Mouse (Mus musculus): Measurements from ENCODE around the gene Scd2. TPM values are rescaled to one million over a fixed set of nuclear protein-coding genes. Genes with fewer than 3 reads are reported as not detected.
"Not testable (repeated sequence)": the region's sequence is repeated elsewhere in the genome, so short reads cannot be mapped to it uniquely, and the experiment has no call there.

Gene Scd2
- polyA plus RNA-seq, 1 experiment from 2014 or later = 470 TPM

DNA sequence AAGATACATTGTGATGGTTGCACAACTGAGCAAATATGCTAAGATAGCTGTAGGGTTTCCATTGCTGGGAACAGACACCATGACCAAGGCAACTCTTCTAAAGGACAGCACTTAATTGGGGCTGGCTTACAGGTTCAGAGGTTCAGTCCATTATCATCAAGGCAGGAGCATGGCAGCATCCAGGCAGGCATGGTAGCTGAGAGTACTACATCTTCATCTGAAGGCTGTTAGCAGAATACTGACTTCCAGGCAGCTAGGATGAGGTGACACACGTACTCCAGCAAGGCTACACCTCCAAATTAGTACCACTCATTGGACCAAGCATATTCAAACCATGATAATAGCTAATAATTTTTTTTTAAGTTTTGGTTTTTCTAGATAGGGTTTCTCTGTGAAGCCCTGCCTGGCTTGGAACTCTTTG is 16.7 kb downstream of the Scd2 start:
- ATAC-seq (ENCODE audit: low FRiP score); H3K27ac ChIP-seq; H3K9me3 ChIP-seq; H3K4me2 ChIP-seq; H3K4me3 ChIP-seq (replicated peaks); H3K9ac ChIP-seq; H3K27me3 ChIP-seq: not testable (repeated sequence)
- Histone ChIP-seq H3K4me1 (peaks cover 40% of the 10 kb centered on the region), H3K36me3 (replicated peaks) (peaks cover 36% of the 10 kb centered on the region)
- 76% methylated on average over 1 of the region's 1 CpGs for WGBS

DNA sequence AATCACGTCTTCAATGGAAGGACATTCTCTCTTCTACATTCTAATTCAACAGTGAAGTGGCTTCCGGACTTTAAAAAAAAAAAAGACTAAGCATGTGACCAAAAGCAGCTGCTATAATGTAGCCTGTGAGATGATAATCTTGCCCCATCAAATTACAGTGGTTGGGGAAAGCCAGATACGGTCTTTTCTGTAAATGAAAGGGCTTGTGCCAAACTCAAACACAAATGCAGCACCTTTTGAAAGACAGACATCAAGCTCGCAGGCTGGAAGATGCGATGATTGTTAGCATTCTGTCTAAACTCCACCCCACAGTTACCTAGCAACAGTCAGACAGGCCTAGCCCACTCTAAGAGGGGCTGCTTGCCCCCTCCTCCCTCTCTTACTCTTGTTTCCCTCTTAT is 17.3 kb downstream of the Scd2 start:
- Histone ChIP-seq H3K4me1 (peaks cover 39% of the 10 kb centered on the region), H3K4me3 (replicated peaks) (no peak overlapping the region), H3K36me3 (replicated peaks) (peaks cover 30% of the 10 kb centered on the region), H3K4me2 (no peak overlapping the region), H3K27me3 (no peaks in the 10 kb centered on the region), H3K9ac (no peak overlapping the region), H3K27ac (peak overlapping the region; percentile 21; the same call in 1 of the 2 replicates), H3K9me3 (no peaks in the 10 kb centered on the region)
- no peak for ATAC-seq (ENCODE audit: low FRiP score)
- 27% methylated on average over 5 of the region's 5 CpGs for WGBS

GRCm38 (mm10) chr19:44311306-44312006 is 18.0 kb downstream of the Scd2 start:
- Histone ChIP-seq H3K4me1 (peaks cover 39% of the 10 kb centered on the region), H3K9ac (no peak overlapping the region), H3K4me2 (no peak overlapping the region), H3K27ac (peak overlapping the region; percentile 21; the same call in 1 of the 2 replicates), H3K36me3 (replicated peaks) (peaks cover 23% of the 10 kb centered on the region), H3K9me3 (no peaks in the 10 kb centered on the region), H3K27me3 (no peaks in the 10 kb centered on the region), H3K4me3 (replicated peaks) (no peak overlapping the region)
- WGBS = 54% methylated on average over 8 of the region's 8 CpGs
- ATAC-seq (ENCODE audit: low FRiP score) = no peak

DNA sequence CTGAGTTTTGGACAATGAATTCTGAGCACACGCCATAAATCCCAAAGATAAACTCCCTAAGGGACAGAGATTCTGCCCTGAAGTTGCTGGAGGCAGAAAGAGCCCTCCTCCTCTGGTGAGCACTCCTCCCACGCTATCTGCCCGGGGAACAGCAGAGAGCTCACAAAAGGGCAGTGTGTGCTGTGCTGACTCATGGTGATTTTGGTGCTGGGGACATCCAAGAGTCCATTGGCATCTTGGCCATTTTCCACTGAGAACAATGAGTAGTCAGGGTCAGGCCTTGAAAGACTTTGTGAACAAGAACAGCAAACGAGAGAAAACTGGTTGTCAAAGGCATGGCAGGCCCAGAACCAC is 18.5 kb downstream of the Scd2 start:
- 15% methylated on average over 4 of the region's 4 CpGs for WGBS
- Histone ChIP-seq H3K27ac (no peak overlapping the region), H3K9ac (no peak overlapping the region), H3K27me3 (no peaks in the 10 kb centered on the region; the same call in 1 of the 2 replicates), H3K4me2 (no peak overlapping the region), H3K36me3 (replicated peaks) (peaks cover 18% of the 10 kb centered on the region), H3K9me3 (no peaks in the 10 kb centered on the region), H3K4me1 (peaks cover 39% of the 10 kb centered on the region), H3K4me3 (replicated peaks) (no peak overlapping the region)
- ATAC-seq (ENCODE audit: low FRiP score) = no peak

DNA sequence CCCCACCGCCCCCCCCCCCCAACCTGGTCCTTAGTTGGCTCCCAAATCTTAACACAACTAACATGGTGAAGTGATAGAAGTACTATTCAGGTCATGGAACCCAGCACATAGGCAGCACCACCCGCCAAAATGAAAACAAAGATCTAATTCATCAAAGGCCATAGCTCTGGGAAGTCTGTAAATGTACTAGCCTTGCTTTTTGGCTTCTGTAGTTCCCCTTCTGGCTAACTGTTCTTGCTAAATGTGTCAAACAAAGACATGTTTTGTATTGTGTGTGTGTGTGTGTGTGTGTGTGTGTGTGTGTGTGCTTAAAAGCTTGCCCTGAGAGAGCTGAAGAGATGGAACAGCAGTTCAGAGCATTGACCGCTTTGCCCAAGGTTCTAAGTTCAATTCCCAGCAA is 19.6 kb downstream of the Scd2 start:
- Histone ChIP-seq H3K4me3 (replicated peaks) (no peak overlapping the region), H3K4me2 (no peak overlapping the region), H3K9ac (no peak overlapping the region), H3K27ac (no peak overlapping the region), H3K9me3 (no peaks in the 10 kb centered on the region), H3K27me3 (no peaks in the 10 kb centered on the region; the same call in 1 of the 2 replicates), H3K36me3 (replicated peaks) (peaks cover 7% of the 10 kb centered on the region), H3K4me1 (peaks cover 39% of the 10 kb centered on the region)
- 80% methylated on average over 3 of the region's 3 CpGs for WGBS
- ATAC-seq (ENCODE audit: low FRiP score) = no peak

- Histone ChIP-seq H3K27me3 (no peaks in the 10 kb centered on the region; the same call in 1 of the 2 replicates), H3K4me1 (peaks cover 39% of the 10 kb centered on the region), H3K36me3 (replicated peaks) (no peaks in the 10 kb centered on the region; the same call in 1 of the 2 replicates), H3K9me3 (peaks cover 3% of the 10 kb centered on the region; the same call in 1 of the 2 replicates), H3K4me3 (replicated peaks) (peak overlapping the region; percentile 53), H3K4me2 (peak overlapping the region; percentile 77), H3K9ac (peak overlapping the region; percentile 59), H3K27ac (peak overlapping the region; percentile 36; the same call in 1 of the 2 replicates)
- ATAC-seq (ENCODE audit: low FRiP score) = peak; percentile 91
- 4% methylated on average over 18 of the region's 18 CpGs for WGBS
Measured at GRCm38 (mm10) chr19:44314327-44314759, 20.9 kb downstream of the Scd2 start.

DNA sequence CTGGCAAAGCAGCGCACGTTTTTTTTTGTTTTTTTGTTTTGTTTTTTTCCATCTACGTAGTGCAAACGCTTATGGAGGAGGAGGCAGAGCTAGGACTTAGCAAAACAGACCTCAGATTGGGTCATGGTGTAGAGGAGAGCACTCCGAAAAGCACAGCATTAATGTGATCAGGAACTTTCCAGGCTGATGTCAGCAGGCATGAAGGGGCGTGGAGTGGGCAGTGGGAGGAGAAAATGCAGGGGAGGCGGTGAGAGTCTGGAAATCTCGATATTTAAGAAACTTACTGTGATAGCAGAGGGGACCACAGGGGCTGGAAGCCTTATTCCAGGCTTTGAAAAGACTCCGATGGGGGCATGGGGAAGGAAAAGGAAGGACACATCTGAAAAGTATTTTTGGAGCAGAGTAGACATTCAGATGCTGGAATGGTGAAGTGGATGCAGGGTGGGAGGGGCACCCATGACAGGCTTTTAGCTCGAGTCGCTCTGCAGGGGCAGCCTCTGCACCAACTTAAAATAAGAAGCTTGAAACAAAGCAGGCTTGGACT is 21.5 kb downstream of the Scd2 start:
- H3K27me3 ChIP-seq = no peaks in the 10 kb centered on the region; the same call in 1 of the 2 replicates
- peak overlapping the region; percentile 36; the same call in 1 of the 2 replicates for H3K27ac ChIP-seq
- H3K4me1 ChIP-seq = peaks cover 37% of the 10 kb centered on the region
- H3K36me3 ChIP-seq (replicated peaks) = no peaks in the 10 kb centered on the region
- WGBS = under 1% methylated on average over 11 of the region's 11 CpGs
- ATAC-seq (ENCODE audit: low FRiP score) = peak; percentile 52; the same call in 1 of the 2 replicates
- H3K4me3 ChIP-seq (replicated peaks) = peak overlapping the region; percentile 53
- peak overlapping the region; percentile 77 for H3K4me2 ChIP-seq
- H3K9me3 ChIP-seq = peaks cover 3% of the 10 kb centered on the region; the same call in 1 of the 2 replicates
- peak overlapping the region; percentile 59 for H3K9ac ChIP-seq

- WGBS = 78% methylated on average over 5 of the region's 5 CpGs
- no peak for ATAC-seq (ENCODE audit: low FRiP score)
- Histone ChIP-seq H3K27me3 (no peaks in the 10 kb centered on the region; the same call in 1 of the 2 replicates), H3K9me3 (peaks cover 3% of the 10 kb centered on the region; the same call in 1 of the 2 replicates), H3K9ac (no peak overlapping the region), H3K4me2 (no peak overlapping the region), H3K27ac (no peak overlapping the region), H3K4me3 (replicated peaks) (no peak overlapping the region), H3K36me3 (replicated peaks) (no peaks in the 10 kb centered on the region), H3K4me1 (peaks cover 19% of the 10 kb centered on the region)
Measured at GRCm38 (mm10) chr19:44316752-44317315, 23.4 kb downstream of the Scd2 start.

DNA sequence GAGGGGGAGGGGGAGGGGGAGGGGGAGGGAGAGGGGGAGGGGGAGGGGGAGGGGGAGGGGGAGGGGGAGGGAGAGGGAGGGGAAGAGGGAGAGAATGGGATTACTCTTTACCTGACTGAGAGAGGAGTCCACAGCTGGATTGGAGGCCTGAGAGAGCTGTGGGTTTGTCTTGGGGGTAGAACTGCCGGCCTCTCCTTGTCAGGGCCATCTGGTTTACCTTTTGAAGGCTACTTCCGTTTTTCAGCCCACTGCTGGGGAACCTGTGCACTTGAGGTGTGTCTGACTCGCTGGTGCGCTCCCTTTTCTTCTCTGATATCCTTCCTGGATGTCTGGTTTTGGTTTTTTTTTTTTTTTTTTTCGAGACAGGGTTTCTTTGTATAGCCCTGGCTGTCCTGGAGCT is 23.9 kb downstream of the Scd2 start:
- ATAC-seq (ENCODE audit: low FRiP score) = no peak
- Histone ChIP-seq H3K36me3 (replicated peaks) (no peaks in the 10 kb centered on the region), H3K4me1 (peaks cover 14% of the 10 kb centered on the region), H3K9me3 (peaks cover 3% of the 10 kb centered on the region; the same call in 1 of the 2 replicates), H3K4me2 (no peak overlapping the region), H3K9ac (no peak overlapping the region), H3K27ac (no peak overlapping the region), H3K27me3 (no peaks in the 10 kb centered on the region; the same call in 1 of the 2 replicates), H3K4me3 (replicated peaks) (no peak overlapping the region)
- WGBS = 79% methylated on average over 5 of the region's 5 CpGs

GRCm38 (mm10) chr19:44318545-44318944 is 25.1 kb downstream of the Scd2 start:
- no peak overlapping the region for H3K4me3 ChIP-seq (replicated peaks)

DNA sequence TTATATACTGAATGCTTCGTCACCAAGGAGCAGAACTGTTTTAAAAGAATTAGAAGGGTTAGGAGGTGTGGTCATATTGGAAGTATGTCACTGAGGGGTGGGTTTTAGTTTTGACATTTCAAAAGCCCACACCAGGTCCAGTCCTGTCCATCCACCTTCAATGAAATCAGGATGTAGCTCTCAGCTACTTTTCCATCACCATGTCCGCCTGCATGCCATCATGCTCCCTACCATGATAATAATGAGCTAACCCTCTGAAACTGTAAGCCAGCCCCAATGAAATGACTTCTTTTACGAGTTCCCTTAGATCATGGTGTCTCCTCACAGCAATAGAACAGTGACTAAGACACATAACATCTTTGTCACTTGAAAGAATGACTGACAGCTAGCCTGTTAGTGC is 26.8 kb downstream of the Scd2 start:
- H3K27ac ChIP-seq = no peak overlapping the region
- H3K27me3 ChIP-seq = no peaks in the 10 kb centered on the region; the same call in 1 of the 2 replicates
- no peak overlapping the region for H3K4me2 ChIP-seq
- no peak overlapping the region for H3K9ac ChIP-seq
- H3K36me3 ChIP-seq (replicated peaks) = no peaks in the 10 kb centered on the region
- ATAC-seq (ENCODE audit: low FRiP score) = no peak
- H3K9me3 ChIP-seq = peaks cover 3% of the 10 kb centered on the region; the same call in 1 of the 2 replicates
- 85% methylated on average over 3 of the region's 3 CpGs for WGBS
- H3K4me3 ChIP-seq (replicated peaks) = no peak overlapping the region
- peaks cover 3% of the 10 kb centered on the region for H3K4me1 ChIP-seq

More at GRCm38 (mm10) chr19:44318545-44318944, 25.1 kb downstream of the Scd2 start:
- no peak for ATAC-seq (ENCODE audit: low FRiP score)
- H3K9ac ChIP-seq = no peak overlapping the region
- peaks cover 3% of the 10 kb centered on the region; the same call in 1 of the 2 replicates for H3K9me3 ChIP-seq
- peaks cover 14% of the 10 kb centered on the region for H3K4me1 ChIP-seq
- H3K27ac ChIP-seq = no peak overlapping the region
- H3K36me3 ChIP-seq (replicated peaks) = no peaks in the 10 kb centered on the region
- no peak overlapping the region for H3K4me2 ChIP-seq
- no peaks in the 10 kb centered on the region; the same call in 1 of the 2 replicates for H3K27me3 ChIP-seq

DNA sequence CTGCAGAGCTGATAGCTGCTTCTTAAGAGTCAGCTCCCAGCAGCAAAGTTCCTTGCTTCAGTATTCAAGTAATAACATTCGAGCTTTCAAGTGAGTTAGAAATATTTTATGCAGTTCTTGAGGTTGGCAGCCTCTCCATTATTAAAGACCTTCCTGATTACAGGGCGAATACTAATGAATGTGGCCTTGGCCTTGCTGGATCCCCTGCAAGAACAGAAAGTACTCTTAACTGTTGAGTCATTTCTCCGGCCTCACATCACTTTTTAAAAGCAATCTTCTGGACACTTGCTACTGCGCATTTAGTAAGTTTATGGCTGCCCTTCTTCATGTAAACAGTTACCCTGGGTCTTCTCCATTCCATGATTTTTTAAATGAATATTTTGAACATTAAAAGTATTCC is 27.7 kb downstream of the Scd2 start:
- no peak overlapping the region for H3K4me3 ChIP-seq (replicated peaks)
- no peak for ATAC-seq (ENCODE audit: low FRiP score)
- H3K36me3 ChIP-seq (replicated peaks) = no peaks in the 10 kb centered on the region
- H3K9ac ChIP-seq = no peak overlapping the region
- no peak overlapping the region for H3K27ac ChIP-seq
- H3K4me1 ChIP-seq = no peaks in the 10 kb centered on the region
- no peaks in the 10 kb centered on the region; the same call in 1 of the 2 replicates for H3K27me3 ChIP-seq
- 83% methylated on average over 4 of the region's 4 CpGs for WGBS
- H3K4me2 ChIP-seq = no peak overlapping the region
- H3K9me3 ChIP-seq = peaks cover 5% of the 10 kb centered on the region
